Comparison of ENCODE assay signal across 9 mouse cellular contexts in the genomic region with DNA sequence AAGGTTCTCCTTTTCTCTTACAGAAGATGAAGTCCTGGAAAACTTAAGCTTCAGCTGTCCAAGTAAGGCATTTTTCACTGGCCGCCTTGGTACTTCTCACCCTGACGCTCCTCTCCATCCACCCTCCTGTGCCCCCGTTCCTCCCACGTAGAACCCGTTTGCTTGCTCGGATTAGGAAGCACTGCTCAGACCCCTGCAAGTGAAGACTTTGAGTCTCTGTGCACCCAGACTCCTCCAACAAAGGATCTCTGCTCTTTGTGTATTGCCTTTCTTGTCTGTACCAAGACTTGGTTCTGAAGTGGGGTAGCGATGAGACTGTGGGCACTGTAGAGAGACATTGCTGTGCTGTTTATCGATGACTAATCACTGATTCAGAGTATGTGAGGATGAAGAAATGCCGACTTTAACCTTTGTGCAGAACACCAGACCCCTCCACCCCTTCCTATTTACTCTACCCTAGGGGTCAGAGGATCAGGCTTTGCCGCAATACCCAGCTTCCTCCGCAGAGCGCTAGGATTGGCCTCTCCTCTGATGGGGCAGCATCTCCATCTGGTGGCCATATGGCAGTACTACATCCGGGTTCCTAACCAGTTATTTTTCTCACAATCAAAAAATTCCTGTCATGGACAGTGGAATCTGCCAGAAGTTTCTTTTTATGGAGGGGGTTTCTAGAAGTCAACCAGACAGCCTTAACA. TPM values are rescaled to one million over a fixed set of nuclear protein-coding genes. Genes with fewer than 3 reads are reported as not detected.
A peak's percentile ranks its signal among the peaks of the same experiment; 100 is the strongest.
DNase-seq lines count a peak whose midpoint lies in the region; ATAC-seq and TF ChIP-seq lines count a peak whose summit lies in the region.
"Had no signal": no experiment of that assay in that cellular context is flagged by ENCODE, and none has a peak within 500 bp of the region (broad histone marks: within the 10 kb centered on the region; RNA-seq: fewer than 3 reads in every experiment).

No protein-coding gene starts in this region.

- 50% methylated on average over 13 of the region's 13 CpGs for WGBS in forebrain, embryonic 16.5 days
- WGBS in hindbrain, embryonic 11.5 days: 45% methylated on average over 13 of the region's 13 CpGs
- 41% methylated on average over 13 of the region's 13 CpGs for WGBS in lung, embryonic 14.5 days

- H3K4me2 ChIP-seq in forebrain, embryonic 16.5 days (ENCODE audit: low read length): 0 out of 2 replicates have a peak overlapping the region, but pooled peaks have one; percentile 16
- no peak overlapping the region for H3K4me2 ChIP-seq in hindbrain, embryonic 11.5 days (replicated peaks; ENCODE audit: low read depth, low read length)
- H3K4me2 ChIP-seq in lung, embryonic 14.5 days: peak overlapping the region; percentile 4; the same call in 1 of the 2 replicates

- H3K9me3 ChIP-seq in forebrain, embryonic 16.5 days (ENCODE audit: control insufficient read depth, low read length): no peaks in the 10 kb centered on the region
- no peaks in the 10 kb centered on the region for H3K9me3 ChIP-seq in hindbrain, embryonic 11.5 days (ENCODE audit: control insufficient read depth, low read length)
- no peaks in the 10 kb centered on the region for H3K9me3 ChIP-seq in lung, embryonic 14.5 days (ENCODE audit: low read depth, low read length)

- peak; percentile 96 for TF ChIP-seq CTCF in lung, embryonic 14.5 days (IDR thresholded peaks at IDR 0.05; ENCODE audit: low read depth)

- no peak overlapping the region for H3K9ac ChIP-seq in forebrain, embryonic 16.5 days (replicated peaks; ENCODE audit: low read depth, low read length)
- no peak overlapping the region for H3K9ac ChIP-seq in hindbrain, embryonic 11.5 days (ENCODE audit: low read depth, low read length)
- H3K9ac ChIP-seq in lung, embryonic 14.5 days: no peak overlapping the region

- no peaks in the 10 kb centered on the region for H3K36me3 ChIP-seq in forebrain, embryonic 16.5 days (ENCODE audit: control insufficient read depth, insufficient read depth)
- no peaks in the 10 kb centered on the region for H3K36me3 ChIP-seq in hindbrain, embryonic 11.5 days (ENCODE audit: control insufficient read depth, insufficient read depth, low read length)
- H3K36me3 ChIP-seq in lung, embryonic 14.5 days (ENCODE audit: insufficient read depth): no peaks in the 10 kb centered on the region

- H3K27ac ChIP-seq in forebrain, embryonic 16.5 days (ENCODE audit: low read length): no peak overlapping the region
- no peak overlapping the region for H3K27ac ChIP-seq in hindbrain, embryonic 11.5 days (ENCODE audit: low read depth, low read length)
- H3K27ac ChIP-seq in lung, embryonic 14.5 days (ENCODE audit: low read depth): no peak overlapping the region
- H3K27ac ChIP-seq: macrophage had no signal

- ATAC-seq in forebrain, embryonic 16.5 days: peak; percentile 84
- peak; percentile 80 for ATAC-seq in hindbrain, embryonic 11.5 days (ENCODE audit: low FRiP score)
- ATAC-seq in lung, embryonic 14.5 days (ENCODE audit: insufficient read depth): peak; percentile 86

- no peak overlapping the region for H3K4me3 ChIP-seq in forebrain, embryonic 16.5 days (replicated peaks; ENCODE audit: low read length)
- H3K4me3 ChIP-seq in hindbrain, embryonic 11.5 days (ENCODE audit: low read depth, low read length): no peak overlapping the region
- H3K4me3 ChIP-seq in lung, embryonic 14.5 days (ENCODE audit: low read depth, low read length): no peak overlapping the region

- peaks cover 3% of the 10 kb centered on the region; the same call in 1 of the 2 replicates for H3K4me1 ChIP-seq in forebrain, embryonic 16.5 days (replicated peaks; ENCODE audit: control insufficient read depth, insufficient read depth, low read length)
- no peaks in the 10 kb centered on the region for H3K4me1 ChIP-seq in hindbrain, embryonic 11.5 days (replicated peaks; ENCODE audit: control insufficient read depth, insufficient read depth, low read length)
- no peaks in the 10 kb centered on the region for H3K4me1 ChIP-seq in lung, embryonic 14.5 days (ENCODE audit: insufficient read depth)

- no peaks in the 10 kb centered on the region for H3K27me3 ChIP-seq in forebrain, embryonic 16.5 days (replicated peaks; ENCODE audit: control insufficient read depth, insufficient read depth, low read length)
- no peaks in the 10 kb centered on the region for H3K27me3 ChIP-seq in hindbrain, embryonic 11.5 days (ENCODE audit: control insufficient read depth, insufficient read depth, low read length)
- H3K27me3 ChIP-seq in lung, embryonic 14.5 days (ENCODE audit: insufficient read depth, low read length): no peaks in the 10 kb centered on the region

- peak; percentile 17 for DNase-seq in MN1 (ENCODE audit: low spot score)
- DNase-seq in cerebellum, adult 11-12 months: peak; percentile 6
- peak; percentile 83 for DNase-seq in hindbrain, embryonic 11.5 days (ENCODE audit: low spot score)
- peak; percentile 60 for DNase-seq in layer of hippocampus, adult 9-10 months (ENCODE audit: low spot score)
- peak; percentile 90 for DNase-seq in lung, embryonic 14.5 days
- peak; percentile 69 for DNase-seq in ovary, postnatal 14 days (ENCODE audit: low spot score)
- DNase-seq in thymus, postnatal 4 days: peak; percentile 66

RNA-seq across cellular contexts. Expression of gene Apob, which starts 0.9 kb away (rescaled TPM):
- polyA plus RNA-seq in forebrain, embryonic 16.5 days (2015; fragmentation: Nextera tagmentation; extraction: Ambion mirVana): 0.03 and 0.07 TPM in 2 replicates
- polyA plus RNA-seq in hindbrain, embryonic 11.5 days (2014; fragmentation: Nextera tagmentation; extraction: Ambion mirVana): 0.12 and 0.28 TPM in 2 replicates
- polyA plus RNA-seq in lung, embryonic 14.5 days (2014; fragmentation: Nextera tagmentation; extraction: Ambion mirVana): 0.08 TPM in 1 of 2 replicates, not detected in the other
- polyA plus RNA-seq: macrophage had no signal

Comparison
In these comparisons a context has a peak if more than half of its experiments do, and no peak if none do; other contexts are left out.
1. DNase-seq: peak in every context shown above with its lines; median percentile 90 in lung, embryonic 14.5 days; 83 in hindbrain, embryonic 11.5 days; 69 in ovary, postnatal 14 days; 66 in thymus, postnatal 4 days; 60 in layer of hippocampus, adult 9-10 months; 17 in MN1; 6 in cerebellum, adult 11-12 months.